Mouse (Mus musculus): ENCODE results near the gene Gm43738.

DNA sequence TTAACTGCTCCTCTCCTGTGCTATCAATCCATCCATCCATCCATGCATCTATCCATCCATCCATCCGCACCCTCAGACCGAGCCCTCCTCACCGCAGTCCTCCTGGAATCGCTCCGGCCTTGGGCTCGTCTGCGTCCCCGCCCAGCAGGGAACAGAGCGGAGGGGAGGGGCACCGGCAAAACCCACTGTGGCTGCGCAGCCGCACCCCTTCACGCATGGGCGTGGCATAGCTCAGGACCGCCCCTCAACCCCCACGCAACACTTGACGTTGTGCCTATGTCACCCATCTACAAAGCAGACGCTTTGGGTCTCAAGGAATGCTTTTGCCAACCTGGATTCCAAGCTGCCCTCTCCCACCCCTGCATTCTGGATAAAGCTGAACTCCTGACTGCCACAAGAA lies 7.7 kb downstream of the Gm43738 start, which contains the start of gene Rusc1:
- TF ChIP-seq EP300 (IDR thresholded peaks at IDR 0.05; ENCODE audit: insufficient read depth, low read depth, low read length) (no peak), CTCF (IDR thresholded peaks at IDR 0.05) (no peak)
